Mouse (Mus musculus) adrenal gland (tissue): ENCODE results near the gene Srrt.

Experiments used
- intact Hi-C: fragments of 180-260 bp; cut with DNase I; formaldehyde crosslinking; loops from one replicate; pipeline ENCODE4 v1.15.1; 2025

Gene Srrt

GRCm38 (mm10) chr5:137338663-137339289, 31.3 kb upstream of the Srrt start:
- intact Hi-C loops = loop anchor here (5.0 to 10.0 kb wide), 2 partner anchors 34 to 166 kb away; partner anchors contain the start of gene Pop7

DNA sequence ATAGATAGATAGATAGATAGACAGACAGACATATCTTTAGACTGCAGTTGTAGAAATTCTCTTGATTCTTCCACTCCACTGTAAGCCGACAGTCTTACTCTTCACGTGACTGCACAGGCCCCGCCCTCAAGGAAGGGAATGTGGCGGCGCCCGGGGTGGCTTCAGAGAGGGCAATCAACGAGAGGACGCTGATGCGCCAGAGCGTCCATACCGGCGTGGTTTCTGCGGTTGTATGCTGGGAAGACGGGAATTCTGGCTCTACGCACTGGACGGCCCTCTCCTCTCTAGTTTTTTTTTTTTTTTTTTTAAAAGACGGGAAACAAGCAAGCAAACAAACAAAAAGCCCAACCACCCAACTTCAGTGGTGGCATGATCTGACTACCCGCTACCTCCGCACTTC, 30.8 kb upstream of the Srrt start:
- intact Hi-C loops = loop anchor here (5.0 to 10.0 kb wide), 2 partner anchors 34 to 167 kb away; partner anchors contain the start of gene Pop7

DNA sequence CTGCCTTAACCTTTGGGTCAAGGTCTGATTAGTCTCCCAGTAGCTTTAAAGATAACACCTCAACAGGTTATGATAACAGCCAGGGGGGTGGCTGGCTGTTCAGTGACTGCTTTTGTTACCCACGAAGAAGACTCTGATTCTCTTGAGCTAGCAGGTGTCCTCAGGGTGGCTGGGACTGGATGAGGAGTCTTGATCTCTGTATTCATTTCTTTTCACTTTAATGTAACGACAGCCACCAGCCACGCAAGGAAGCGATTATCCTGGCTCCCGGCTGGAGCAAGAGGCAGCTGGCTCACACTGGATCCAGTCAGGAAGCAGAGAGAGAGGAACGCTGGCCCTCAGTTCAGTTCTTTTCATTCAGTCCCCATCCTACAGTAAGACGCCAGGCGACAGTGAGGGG, 29.7 kb upstream of the Srrt start:
- intact Hi-C loops = loop anchor here (5.0 to 10.0 kb wide), 2 partner anchors 35 to 168 kb away; partner anchors contain the start of gene Pop7

DNA sequence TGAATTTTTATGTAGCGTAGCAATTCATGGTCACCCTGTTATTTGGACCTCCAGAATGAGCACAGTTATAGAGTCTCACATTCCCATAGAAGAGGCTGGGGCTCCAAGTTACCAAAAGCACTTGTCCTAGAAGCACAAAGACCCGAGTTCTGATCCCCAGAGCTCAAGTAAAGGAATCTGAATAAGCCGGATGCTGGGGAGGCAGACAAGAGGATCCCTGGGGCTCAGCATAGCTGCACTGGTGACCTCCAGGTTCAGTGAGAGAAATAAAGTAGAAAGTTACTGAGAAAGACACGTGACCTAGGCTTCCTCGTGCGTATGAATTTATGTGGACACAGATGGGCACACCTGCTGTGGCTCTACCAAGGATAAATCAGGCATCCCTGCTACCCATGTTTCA, 27.6 kb upstream of the Srrt start:
- intact Hi-C loops = loop anchor here (5.0 to 10.0 kb wide), 2 partner anchors 37 to 170 kb away; partner anchors contain the start of gene Pop7

DNA sequence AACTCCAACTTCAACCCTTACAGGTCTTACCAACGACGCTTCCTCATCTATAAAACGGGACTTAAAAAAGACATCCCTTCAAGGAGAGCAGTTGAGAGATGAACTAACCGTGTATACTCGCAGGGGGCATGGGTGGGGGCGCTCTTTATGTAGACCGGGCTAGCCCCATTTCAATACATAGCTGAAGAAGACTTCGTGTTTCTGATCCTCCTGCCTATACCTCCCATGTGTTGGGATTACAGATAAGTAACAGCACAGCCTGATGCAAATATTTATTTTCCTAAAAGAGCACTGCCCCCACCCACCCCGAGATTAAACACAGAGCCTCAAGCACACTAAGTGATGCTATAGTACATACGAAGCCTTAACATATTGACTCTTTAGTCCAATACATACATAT, 26.8 kb upstream of the Srrt start:
- intact Hi-C loops = loop anchor here (10.0 kb wide), 1 partner anchor 170 kb away; the partner anchor contains the start of gene Pop7

GRCm38 (mm10) chr5:137333512-137334174, 26.2 kb upstream of the Srrt start, which contains the start of gene Slc12a9:
TSS of gene Slc12a9 (minus strand) at chr5:137333597.
- intact Hi-C loops = loop anchor here (10.0 kb wide), 1 partner anchor 171 kb away; the partner anchor contains the start of gene Pop7

DNA sequence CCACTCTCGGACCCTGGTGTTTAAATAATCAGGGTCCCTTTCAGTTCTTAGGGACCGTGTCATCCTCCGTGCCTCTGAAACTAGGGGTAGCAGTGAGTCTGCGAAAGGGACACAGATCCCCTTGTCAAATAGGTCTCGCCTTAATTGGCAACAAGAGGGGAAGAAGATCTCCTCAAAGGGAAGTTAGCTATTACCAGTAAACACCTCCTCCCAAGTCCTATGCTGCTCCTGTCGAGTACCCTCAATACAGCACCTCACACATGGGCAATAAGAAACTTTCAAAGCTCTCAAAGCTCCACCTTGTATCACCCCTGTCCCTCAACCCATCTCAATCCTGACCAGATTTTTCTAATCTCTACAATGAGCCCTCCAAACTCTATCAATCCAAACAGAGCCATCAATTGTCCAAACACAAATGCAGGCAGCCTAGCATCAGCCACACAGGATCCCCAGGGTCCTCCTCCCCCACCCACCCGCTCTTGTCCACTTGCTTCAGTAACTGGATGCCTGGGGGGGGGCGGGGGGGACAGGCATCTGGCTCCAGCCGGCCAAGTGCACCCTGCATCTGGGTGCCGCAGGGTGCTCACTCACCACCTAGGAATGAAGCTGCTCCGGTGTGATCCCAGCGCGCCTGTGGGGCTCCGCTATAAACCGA, 25.5 kb upstream of the Srrt start:
- intact Hi-C loops = loop anchor here (10.0 kb wide), 1 partner anchor 172 kb away; the partner anchor contains the start of gene Pop7

DNA sequence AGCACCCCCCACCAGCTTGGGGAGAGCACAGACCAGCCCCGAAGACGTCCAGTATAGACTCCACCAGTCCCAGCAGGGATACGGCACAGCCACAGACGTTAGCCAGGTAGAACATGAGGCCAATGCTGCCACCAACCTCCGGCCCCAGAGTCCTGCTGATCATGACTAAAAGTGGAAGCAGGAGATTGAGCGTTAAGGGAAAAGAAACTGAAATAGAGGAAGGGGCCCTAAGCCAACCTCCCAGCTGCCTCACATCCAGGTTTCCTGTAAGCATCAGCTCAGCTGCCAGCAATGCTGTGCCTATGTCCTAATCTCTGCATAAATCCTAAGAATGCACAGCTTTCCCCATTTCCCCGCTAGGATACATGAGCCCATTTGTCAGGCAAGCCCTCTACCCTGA, 23.4 kb upstream of the Srrt start:
- intact Hi-C loops = loop anchor here (10.0 kb wide), 1 partner anchor 174 kb away; the partner anchor contains the start of gene Pop7

GRCm38 (mm10) chr5:137320996-137321395, 13.5 kb upstream of the Srrt start:
- intact Hi-C loops = no loop called here

GRCm38 (mm10) chr5:137318570-137318969, 11.1 kb upstream of the Srrt start:
- intact Hi-C loops = no loop called here

GRCm38 (mm10) chr5:137317361-137317760, 9.9 kb upstream of the Srrt start:
- intact Hi-C loops = no loop called here

- intact Hi-C loops = no loop called here
Observed at GRCm38 (mm10) chr5:137315084-137315903, 7.8 kb upstream of the Srrt start.

GRCm38 (mm10) chr5:137314193-137315083, 7.0 kb upstream of the Srrt start, which contains the start of gene Trip6:
TSS of gene Trip6 (minus strand) at chr5:137314404.
- intact Hi-C loops = no loop called here

- intact Hi-C loops = no loop called here
Observed at GRCm38 (mm10) chr5:137313466-137314192, 6.2 kb upstream of the Srrt start.

GRCm38 (mm10) chr5:137308356-137308755, 882 bp upstream of the Srrt start:
- intact Hi-C loops = no loop called here

DNA sequence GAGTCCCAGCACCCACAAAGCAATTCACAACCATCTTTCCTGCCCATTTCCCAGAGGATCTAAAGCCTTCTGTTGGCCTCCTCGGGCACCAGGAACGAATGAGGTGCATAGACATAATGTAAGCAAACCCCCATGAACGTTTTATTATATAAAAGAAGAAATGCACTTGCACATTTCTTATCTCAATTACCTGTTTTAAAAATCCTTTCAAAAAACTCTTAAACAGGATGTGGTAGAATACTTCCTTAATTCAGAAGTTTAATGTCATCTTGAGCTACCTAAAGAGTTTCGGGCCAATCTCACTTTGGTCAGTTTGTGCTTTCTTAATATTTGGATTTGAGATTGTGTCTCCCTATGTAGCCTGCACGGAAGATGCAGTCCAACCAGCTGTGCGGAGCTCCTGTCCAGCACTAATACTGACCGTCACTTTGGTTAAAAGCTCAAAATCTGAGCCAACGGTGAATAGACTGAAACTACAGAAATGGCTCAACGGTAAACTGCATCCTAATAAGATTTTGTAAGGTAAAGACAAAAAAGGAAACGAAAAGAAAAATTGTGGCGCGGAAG, 952 bp downstream of the Srrt start:
- intact Hi-C loops = no loop called here

DNA sequence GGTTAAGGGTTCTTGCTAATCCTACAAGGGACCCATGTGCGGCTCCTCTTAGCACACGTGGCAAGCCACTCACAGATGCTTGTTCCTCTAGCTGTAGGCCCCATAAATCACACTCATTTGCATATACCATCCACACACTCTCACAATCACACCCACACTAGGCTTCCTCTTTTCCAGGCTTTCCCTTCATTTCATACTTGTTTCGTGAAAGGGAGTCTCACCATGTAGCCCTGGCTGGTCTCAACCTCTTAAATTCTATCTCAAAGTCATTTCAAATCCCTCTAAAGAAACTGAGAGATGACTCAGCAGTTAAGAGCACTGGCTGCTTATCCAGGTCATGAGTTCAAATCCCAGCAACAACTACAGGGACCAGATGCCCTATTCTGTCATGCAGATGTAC, 1.7 kb downstream of the Srrt start:
- intact Hi-C loops = no loop called here

DNA sequence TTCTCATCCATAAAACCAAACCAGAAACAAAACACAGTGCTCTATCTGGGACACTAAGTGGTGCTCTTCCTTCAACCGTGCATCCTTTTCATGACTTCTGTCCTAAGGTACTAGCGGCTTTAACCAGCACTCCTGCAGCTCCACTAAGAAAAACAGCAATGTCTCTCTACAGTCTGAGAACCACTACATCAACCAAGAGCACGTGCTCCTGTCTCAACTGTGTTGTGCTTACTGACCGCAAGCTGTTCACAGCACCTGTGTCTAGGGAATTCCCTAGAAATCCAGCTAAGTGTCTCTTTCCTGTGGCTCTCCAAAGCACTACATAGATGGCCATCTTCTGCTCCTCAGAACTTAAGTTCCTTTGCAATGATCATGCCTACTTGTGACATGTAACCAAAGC, 2.7 kb downstream of the Srrt start:
- intact Hi-C loops = no loop called here

DNA sequence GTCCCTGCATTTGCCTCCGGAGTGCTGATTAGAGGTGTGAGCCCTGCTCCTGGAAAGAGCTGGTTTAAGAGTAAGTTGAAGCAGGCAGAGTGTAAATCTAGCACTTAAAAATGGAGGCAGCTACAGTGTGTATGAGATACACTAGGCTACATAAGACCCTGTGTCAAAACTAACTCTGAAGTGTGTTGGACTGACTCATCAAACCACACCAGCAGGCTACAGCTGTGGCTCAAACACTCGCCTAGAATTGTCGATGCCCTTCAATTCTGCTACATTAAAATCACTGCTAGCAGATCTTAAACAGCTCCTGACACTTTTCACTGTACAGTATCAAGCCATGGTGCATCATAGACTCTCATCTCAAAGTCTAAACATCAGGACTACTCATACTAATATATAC, 3.3 kb downstream of the Srrt start:
- intact Hi-C loops = no loop called here
